Mouse (Mus musculus) kidney, embryonic 15.5 days (tissue): ENCODE measurements around the gene Theg. TPM values are rescaled to one million over a fixed set of nuclear protein-coding genes. Genes with fewer than 3 reads are reported as not detected.
A peak's percentile ranks its signal among the peaks of the same experiment; 100 is the strongest.

ENCODE experiments used
- ATAC-seq: fragments of 200-750 bp; cut with Nextera tagmentation; replicated peaks from 2 replicates; pipeline ENCODE4 v1.8.0; 2017; ENCODE audit warnings: moderate TSS enrichment; ENCODE audit not compliant: low FRiP score
- H3K27ac ChIP-seq: fragments of 300-500 bp; sonication (generic); 2 replicates; pipeline ENCODE4 v1.5.1; 2015; ENCODE audit warnings: mild to moderate bottlenecking, inconsistent platforms
- H3K27me3 ChIP-seq: fragments of 300-500 bp; sonication (generic); 2 replicates; pipeline ENCODE4 v1.6.1; 2015; ENCODE audit warnings: inconsistent platforms
- H3K36me3 ChIP-seq: fragments of 300-500 bp; sonication (generic); 2 replicates; pipeline ENCODE4 v1.6.1; 2015; ENCODE audit warnings: inconsistent platforms
- H3K4me1 ChIP-seq: fragments of 300-500 bp; sonication (generic); 2 replicates; pipeline ENCODE4 v1.6.1; 2015; ENCODE audit warnings: inconsistent platforms
- H3K4me2 ChIP-seq: fragments of 300-500 bp; sonication (generic); 2 replicates; pipeline ENCODE4 v1.6.1; 2015; ENCODE audit warnings: moderate library complexity, mild to moderate bottlenecking, inconsistent platforms
- H3K4me3 ChIP-seq: fragments of 300-500 bp; sonication (generic); replicated peaks from 2 replicates; pipeline ENCODE4 v1.5.1; 2015; ENCODE audit warnings: mild to moderate bottlenecking, inconsistent platforms
- H3K9ac ChIP-seq: fragments of 300-500 bp; sonication (generic); 2 replicates; pipeline ENCODE4 v1.6.1; 2015; ENCODE audit warnings: mild to moderate bottlenecking, inconsistent platforms
- H3K9me3 ChIP-seq: fragments of 300-500 bp; sonication (generic); replicated peaks from 2 replicates; pipeline ENCODE4 v1.6.1; 2016; ENCODE audit warnings: inconsistent platforms
- WGBS: fragments of 180-500 bp; shearing (Covaris S2); methylation state at CpG from one replicate; pipeline ENCODE4 v1.1.7; 2015; ENCODE audit warnings: mixed read lengths; 5-methylcytosine and 5-hydroxymethylcytosine counted together
- polyA plus RNA-seq: library from polyadenylated mRNA; unstranded; fragments of >200 nt; fragmentation: Nextera tagmentation; extraction: Ambion mirVana; gene quantifications from 2 replicates; pipeline ENCODE4 v1.2.1, GENCODE M21; 2015

Gene Theg
- polyA plus RNA-seq, 1 experiment from 2014 or later: not detected

DNA sequence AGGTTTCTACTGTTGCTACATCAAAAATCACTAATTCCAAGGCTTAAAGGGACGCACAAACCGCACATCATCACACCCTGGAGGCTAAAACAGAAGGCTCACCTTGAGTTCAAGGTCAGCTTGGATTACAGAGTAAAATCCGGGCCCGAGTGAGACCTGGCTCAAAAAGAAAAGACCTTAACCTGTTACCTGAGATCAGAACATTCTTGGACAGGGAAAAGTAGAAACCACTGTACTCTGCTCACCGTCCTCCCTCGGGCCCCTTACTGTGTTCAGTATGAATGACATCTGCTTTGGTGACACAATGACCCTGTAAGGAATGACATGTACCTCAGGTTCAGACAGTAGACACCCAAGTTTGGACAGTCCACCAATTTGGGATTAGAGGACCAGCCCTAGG is 12.3 kb downstream of the Theg start:
- Histone ChIP-seq H3K4me3 (no peak overlapping the region), H3K36me3 (no peaks in the 10 kb centered on the region), H3K9ac (no peak overlapping the region), H3K4me2 (no peak overlapping the region), H3K27ac (no peak overlapping the region), H3K9me3 (no peaks in the 10 kb centered on the region), H3K4me1 (no peaks in the 10 kb centered on the region; the same call in 1 of the 2 replicates), H3K27me3 (0 out of 2 replicates have a peak, but pooled peaks cover 5% of the 10 kb centered on the region)
- ATAC-seq: no peak
- 85% methylated on average over 6 of the region's 6 CpGs for WGBS

DNA sequence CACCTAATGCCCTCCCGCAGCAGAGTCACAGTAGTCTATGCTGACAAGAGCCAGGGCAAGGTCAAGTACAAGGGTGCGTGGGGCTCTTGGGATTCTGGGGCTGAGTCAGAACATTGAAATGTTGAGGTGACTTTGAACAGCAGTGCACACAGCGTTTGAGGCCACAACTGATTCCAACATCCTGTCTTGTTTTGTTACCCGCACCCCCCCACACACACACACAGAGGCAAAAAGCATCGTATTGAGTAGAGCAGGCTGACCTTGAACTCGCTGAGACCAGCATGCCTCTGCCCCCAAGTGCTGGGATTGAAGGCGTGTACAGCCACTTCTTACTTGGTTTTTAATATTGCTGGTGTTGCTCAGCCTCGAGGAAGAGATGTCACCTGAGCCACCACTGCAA is 12.8 kb downstream of the Theg start:
- Histone ChIP-seq H3K9ac (no peak overlapping the region), H3K36me3 (no peaks in the 10 kb centered on the region), H3K4me3 (no peak overlapping the region), H3K4me2 (no peak overlapping the region), H3K9me3 (no peaks in the 10 kb centered on the region), H3K27ac (no peak overlapping the region), H3K4me1 (no peaks in the 10 kb centered on the region; the same call in 1 of the 2 replicates), H3K27me3 (0 out of 2 replicates have a peak, but pooled peaks cover 5% of the 10 kb centered on the region)
- 78% methylated on average over 8 of the region's 8 CpGs for WGBS
- ATAC-seq: no peak

DNA sequence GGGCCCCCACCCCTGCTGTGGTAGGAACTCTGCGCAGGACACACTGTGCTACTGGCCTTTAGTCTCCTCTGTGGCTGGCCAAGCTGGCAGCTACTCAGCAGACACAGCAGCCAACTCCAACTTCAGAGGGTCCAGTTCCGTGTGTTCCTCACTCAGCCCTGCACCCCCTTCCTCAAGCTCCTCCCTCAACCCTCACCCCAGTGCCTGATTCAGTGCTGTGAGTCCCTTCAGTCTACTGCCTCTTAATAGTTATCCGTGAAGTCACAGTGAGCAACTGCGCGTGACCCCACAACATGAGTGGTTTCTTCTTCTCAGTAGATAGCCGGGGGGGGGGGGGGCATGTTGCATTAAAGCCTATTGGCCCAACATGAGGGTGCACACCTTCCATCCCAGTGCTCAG is 13.5 kb downstream of the Theg start:
- ATAC-seq: no peak
- H3K9me3 ChIP-seq: no peaks in the 10 kb centered on the region
- H3K4me2 ChIP-seq: no peak overlapping the region
- no peak overlapping the region for H3K9ac ChIP-seq
- no peaks in the 10 kb centered on the region for H3K36me3 ChIP-seq
- 81% methylated on average over 6 of the region's 6 CpGs for WGBS
- no peaks in the 10 kb centered on the region; the same call in 1 of the 2 replicates for H3K4me1 ChIP-seq
- H3K4me3 ChIP-seq: no peak overlapping the region
- no peak overlapping the region for H3K27ac ChIP-seq
- H3K27me3 ChIP-seq: 0 out of 2 replicates have a peak, but pooled peaks cover 5% of the 10 kb centered on the region

DNA sequence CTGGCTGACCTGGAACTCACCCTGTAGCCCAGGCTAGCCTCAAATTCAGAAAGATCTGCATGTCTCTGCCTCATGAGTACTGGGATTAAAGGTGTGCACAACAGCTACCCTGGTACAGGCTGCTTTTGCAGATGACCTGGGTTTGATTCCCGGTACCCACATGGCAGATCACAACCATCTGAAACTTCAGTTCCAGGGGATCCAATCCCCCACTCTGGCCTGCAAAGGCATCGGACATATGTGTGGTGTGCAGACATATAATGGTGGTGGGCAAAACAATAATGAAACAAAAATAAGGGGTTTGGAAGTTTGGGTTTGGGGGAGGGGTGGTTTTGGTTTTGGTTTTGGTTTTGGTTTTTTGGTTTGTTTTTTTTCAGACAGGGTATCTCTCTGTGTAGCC is 15.8 kb downstream of the Theg start:
- Histone ChIP-seq H3K27ac (no peak overlapping the region), H3K9ac (no peak overlapping the region), H3K9me3 (no peaks in the 10 kb centered on the region), H3K4me3 (no peak overlapping the region), H3K27me3 (no peaks in the 10 kb centered on the region), H3K4me1 (no peaks in the 10 kb centered on the region; the same call in 1 of the 2 replicates), H3K4me2 (no peak overlapping the region), H3K36me3 (no peaks in the 10 kb centered on the region)
- 95% methylated on average over 2 of the region's 2 CpGs for WGBS
- ATAC-seq: no peak

DNA sequence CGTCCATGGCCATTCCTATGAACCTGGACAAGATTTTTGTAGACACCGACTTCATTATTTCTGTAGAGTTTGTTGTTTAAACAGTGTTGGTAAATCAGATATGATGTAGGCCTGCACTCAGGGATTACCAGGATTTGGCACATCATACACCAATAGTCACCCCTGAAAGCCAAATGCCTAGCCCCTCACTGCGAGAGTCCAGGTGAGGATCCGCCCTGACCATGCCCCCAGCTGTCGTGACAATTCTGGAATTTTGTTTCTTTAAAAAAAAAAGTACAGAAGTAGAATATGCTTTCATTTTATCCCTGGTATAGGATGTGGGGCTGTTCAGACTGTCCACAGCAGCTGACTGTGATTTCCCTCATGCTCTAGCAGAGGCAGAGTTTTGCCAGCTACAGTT is 17.2 kb downstream of the Theg start:
- 0 out of 2 replicates have a peak, but pooled peaks cover 4% of the 10 kb centered on the region for H3K9me3 ChIP-seq
- H3K4me2 ChIP-seq: no peak overlapping the region
- no peak for ATAC-seq
- H3K27me3 ChIP-seq: no peaks in the 10 kb centered on the region
- no peak overlapping the region for H3K27ac ChIP-seq
- no peak overlapping the region for H3K4me3 ChIP-seq
- WGBS: 89% methylated on average over 5 of the region's 5 CpGs
- H3K4me1 ChIP-seq: no peaks in the 10 kb centered on the region
- H3K36me3 ChIP-seq: no peaks in the 10 kb centered on the region
- H3K9ac ChIP-seq: no peak overlapping the region

DNA sequence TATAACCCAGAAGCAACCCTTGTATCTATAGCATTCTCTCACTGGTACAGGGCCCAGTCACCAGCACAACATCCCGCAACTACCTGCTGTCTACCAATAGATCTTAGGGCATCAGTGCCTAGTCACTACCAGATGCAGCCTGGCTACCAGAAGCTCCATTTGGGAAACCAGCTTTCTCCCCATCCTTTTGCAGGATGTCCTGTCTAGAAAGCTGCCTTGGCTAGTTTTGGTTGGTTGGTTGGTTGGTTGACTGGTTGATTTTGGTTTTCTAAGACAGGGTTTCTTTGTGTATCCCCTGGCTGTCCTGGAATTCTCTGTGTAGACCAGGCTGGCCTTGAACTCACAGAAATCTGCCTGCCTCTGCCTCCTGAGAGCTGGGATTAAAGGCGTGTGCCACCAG is 27.4 kb downstream of the Theg start:
- Histone ChIP-seq H3K4me1 (peaks cover 6% of the 10 kb centered on the region; the same call in 1 of the 2 replicates), H3K27ac (no peak overlapping the region), H3K4me3 (no peak overlapping the region), H3K9me3 (peaks cover 4% of the 10 kb centered on the region; the same call in 1 of the 2 replicates), H3K4me2 (no peak overlapping the region), H3K27me3 (no peaks in the 10 kb centered on the region), H3K9ac (no peak overlapping the region), H3K36me3 (no peaks in the 10 kb centered on the region)
- WGBS: 93% methylated on average over 2 of the region's 2 CpGs
- ATAC-seq: no peak

DNA sequence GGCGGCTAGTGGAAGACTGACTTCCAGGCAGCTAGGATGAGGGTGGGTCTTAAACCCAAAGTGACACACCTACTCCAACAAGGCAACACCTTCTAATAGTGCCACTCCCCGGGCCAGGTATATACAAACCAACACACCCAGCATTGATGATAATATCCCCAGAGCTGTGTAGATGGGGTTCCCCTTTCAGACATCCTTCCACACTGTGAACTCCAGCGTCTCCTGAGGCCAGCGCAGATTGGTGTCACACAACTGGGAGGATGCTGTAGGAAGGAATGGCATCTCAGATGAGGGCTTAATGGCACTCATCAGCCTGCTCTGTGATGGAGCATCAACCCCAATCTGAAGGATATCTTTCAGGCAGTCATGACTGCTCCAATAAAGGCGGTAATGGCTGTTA is 29.6 kb downstream of the Theg start:
- Histone ChIP-seq H3K27me3 (no peaks in the 10 kb centered on the region), H3K9me3 (no peaks in the 10 kb centered on the region), H3K4me1 (peaks cover 23% of the 10 kb centered on the region), H3K36me3 (no peaks in the 10 kb centered on the region), H3K9ac (no peak overlapping the region), H3K4me2 (no peak overlapping the region), H3K27ac (no peak overlapping the region), H3K4me3 (no peak overlapping the region)
- 96% methylated on average over 5 of the region's 5 CpGs for WGBS
- ATAC-seq: no peak

DNA sequence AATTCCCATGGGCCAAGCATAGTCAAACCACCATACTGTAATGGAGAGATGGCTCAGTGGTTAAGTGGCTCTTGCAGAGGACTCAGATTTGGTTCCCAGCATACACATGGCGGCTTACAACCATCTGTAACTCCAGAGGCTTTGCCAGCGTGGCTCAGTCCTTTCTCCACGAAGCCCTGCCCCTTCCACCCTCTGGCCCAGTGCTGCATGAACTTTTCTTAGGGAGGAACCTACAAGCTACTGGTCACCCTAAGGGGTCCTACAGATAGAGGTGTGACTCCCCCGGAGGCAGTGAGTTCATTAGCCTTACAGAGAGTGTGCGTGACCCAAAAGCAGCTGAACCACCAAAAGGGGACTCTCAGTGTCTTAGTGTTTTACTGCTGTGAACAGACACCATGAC is 30.2 kb downstream of the Theg start:
- Histone ChIP-seq H3K36me3 (no peaks in the 10 kb centered on the region), H3K4me2 (no peak overlapping the region), H3K27ac (no peak overlapping the region), H3K9me3 (no peaks in the 10 kb centered on the region), H3K9ac (no peak overlapping the region), H3K4me1 (peaks cover 28% of the 10 kb centered on the region), H3K4me3 (no peak overlapping the region), H3K27me3 (no peaks in the 10 kb centered on the region)
- no peak for ATAC-seq
- 88% methylated on average over 5 of the region's 5 CpGs for WGBS

DNA sequence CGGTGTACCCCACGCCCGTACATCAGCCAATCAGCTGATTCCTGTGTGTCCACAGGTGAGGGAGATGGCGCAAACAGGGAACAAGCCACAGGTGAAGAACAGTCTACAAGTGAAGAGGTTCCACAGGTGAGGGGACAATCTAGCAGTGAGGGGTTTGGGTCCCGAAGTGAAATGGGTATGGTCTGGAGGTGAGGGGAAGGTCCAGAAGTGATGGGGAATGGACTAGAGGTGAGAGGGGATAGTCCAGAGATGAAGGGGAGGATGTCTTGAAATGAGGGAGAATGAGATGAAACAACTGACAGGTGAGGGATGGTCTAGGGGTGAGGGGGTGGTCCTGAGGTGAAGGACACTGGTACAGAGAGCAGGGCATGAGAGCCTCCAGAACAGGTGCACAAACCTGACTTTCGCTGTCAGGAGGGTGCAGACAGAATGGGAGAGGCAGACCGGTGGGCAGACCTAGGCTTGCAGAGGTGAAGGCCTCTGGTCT is 31.9 kb downstream of the Theg start:
- Histone ChIP-seq H3K9me3 (no peaks in the 10 kb centered on the region), H3K4me3 (peak overlapping the region; percentile 96), H3K36me3 (peaks cover 6% of the 10 kb centered on the region), H3K27ac (0 out of 2 replicates have a peak overlapping the region, but pooled peaks have one; percentile 75), H3K27me3 (no peaks in the 10 kb centered on the region), H3K4me1 (peaks cover 28% of the 10 kb centered on the region), H3K9ac (peak overlapping the region; percentile 91), H3K4me2 (peak overlapping the region; percentile 87)
- WGBS: 29% methylated on average over 7 of the region's 7 CpGs
- ATAC-seq: peak; percentile 11

DNA sequence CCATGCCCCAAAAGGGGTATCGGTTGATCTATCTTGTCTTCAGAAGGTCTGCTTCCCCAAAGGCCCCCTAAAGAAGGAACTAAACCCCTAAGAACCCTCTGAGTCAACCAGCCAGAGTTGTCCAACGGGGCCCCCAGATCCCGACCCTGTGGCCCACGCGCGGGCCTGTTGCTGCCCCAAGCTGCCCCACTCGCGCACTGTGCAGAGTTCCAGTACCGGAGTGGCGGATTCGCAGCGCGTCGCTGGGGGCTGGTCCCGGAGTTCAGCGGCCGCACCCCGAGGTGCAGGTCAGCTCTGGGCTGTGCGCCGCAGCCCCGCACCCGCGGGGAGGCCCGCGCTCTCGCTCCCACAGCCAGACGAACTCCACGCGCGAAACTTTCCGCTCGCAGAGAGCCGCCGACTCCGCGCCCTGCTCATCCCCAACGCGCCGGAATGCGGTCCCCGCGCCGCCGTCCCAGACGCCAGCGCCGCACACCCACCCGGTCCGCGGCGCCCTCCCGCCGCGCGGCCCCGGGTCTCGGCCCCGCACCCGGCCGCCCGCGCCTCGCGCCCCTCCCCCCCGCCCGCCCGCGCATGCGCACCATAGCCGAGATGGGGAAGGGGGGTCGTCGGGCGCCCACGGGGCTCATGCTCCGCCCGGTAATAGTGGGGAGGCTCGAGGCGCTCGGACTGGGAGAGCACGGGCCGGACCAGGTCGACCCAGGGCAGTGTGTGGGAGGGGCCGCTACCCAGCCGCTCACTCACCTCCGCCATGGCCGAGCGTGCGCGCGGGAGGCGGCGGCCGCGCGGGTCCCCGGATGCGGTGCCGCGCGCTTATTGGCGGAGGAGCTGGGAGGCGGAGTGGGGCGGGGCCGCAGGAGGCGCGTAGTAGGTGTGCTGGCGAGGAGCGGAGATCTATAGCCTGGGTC is 32.5 kb downstream of the Theg start, which contains the start of gene Mier2:
TSS of gene Mier2 (minus strand) at position 870 of the 908 bp plus-strand sequence.
- peak within 1 kb of the TSS; percentile 87 for H3K4me2 ChIP-seq
- H3K9me3 ChIP-seq: no peaks in the 10 kb centered on the region
- H3K36me3 ChIP-seq: peaks cover 13% of the 10 kb centered on the region
- H3K4me1 ChIP-seq: peaks cover 28% of the 10 kb centered on the region
- peak; percentile 86 for ATAC-seq
- H3K4me3 ChIP-seq: peak within 1 kb of the TSS; percentile 96
- H3K27me3 ChIP-seq: no peaks in the 10 kb centered on the region
- under 1% methylated on average over 74 of the region's 108 CpGs for WGBS
- H3K9ac ChIP-seq: peak within 1 kb of the TSS; percentile 91
- peak within 1 kb of the TSS; percentile 75 for H3K27ac ChIP-seq

DNA sequence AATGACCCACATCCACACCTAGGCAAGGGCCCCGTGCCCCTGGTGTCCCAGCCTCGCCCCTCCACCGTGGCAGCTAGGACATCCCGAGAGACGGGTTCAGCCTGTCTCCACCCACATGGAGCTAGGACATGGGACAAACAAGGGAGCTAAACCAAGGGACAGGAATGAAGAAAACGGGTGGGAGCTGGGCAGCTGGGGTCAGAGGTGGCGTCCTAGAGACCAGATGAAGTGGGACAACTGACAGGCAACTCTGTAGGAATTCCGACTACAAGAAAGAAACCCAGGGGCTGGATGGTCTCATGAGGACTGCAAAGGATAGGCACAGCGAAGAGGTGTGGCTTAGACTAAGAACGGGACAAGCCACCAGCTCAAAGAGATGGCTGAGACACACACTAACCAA is 33.4 kb downstream of the Theg start:
- ATAC-seq: no peak
- Histone ChIP-seq H3K9ac (peak overlapping the region; percentile 91), H3K4me3 (peak overlapping the region; percentile 96), H3K9me3 (no peaks in the 10 kb centered on the region), H3K27ac (no peak overlapping the region), H3K4me2 (peak overlapping the region; percentile 87), H3K27me3 (no peaks in the 10 kb centered on the region), H3K36me3 (peaks cover 22% of the 10 kb centered on the region), H3K4me1 (peaks cover 28% of the 10 kb centered on the region)
- WGBS: 25% methylated on average over 10 of the region's 10 CpGs

DNA sequence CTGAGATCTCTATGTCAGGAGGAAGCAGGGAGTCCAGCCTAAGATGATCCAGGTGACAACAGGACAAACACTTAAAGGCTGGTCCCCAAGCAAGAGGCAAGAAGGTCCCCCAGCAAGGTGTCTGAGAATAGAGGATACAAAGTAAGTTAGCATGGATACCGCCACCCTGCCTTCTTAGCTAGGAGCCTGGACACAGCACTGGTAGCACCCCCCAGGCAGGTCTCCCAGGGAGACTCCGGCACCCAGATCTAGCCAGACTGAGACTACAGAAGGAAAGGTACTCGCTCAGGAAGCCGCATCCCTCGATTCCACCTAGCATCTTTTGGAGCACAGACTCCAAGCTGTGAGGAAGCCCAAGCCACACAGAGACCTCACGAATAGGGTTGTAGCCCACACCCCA is 34.0 kb downstream of the Theg start:
- Histone ChIP-seq H3K9me3 (no peaks in the 10 kb centered on the region), H3K4me3 (peak overlapping the region; percentile 96), H3K9ac (no peak overlapping the region), H3K27ac (no peak overlapping the region), H3K36me3 (peaks cover 27% of the 10 kb centered on the region), H3K27me3 (no peaks in the 10 kb centered on the region), H3K4me2 (peak overlapping the region; percentile 87), H3K4me1 (peaks cover 28% of the 10 kb centered on the region)
- ATAC-seq: no peak
- WGBS: 84% methylated on average over 6 of the region's 6 CpGs
